Mouse (Mus musculus) myocyte (in vitro differentiated cells): Measurements from ENCODE around the gene Peli2. TPM values are rescaled to one million over a fixed set of nuclear protein-coding genes. Genes with fewer than 3 reads are reported as not detected.

Experiments
- H3K27me3 ChIP-seq: one replicate; pipeline ENCODE4 v1.6.1; 2011; ENCODE audit not compliant: control insufficient read depth, insufficient read depth, insufficient read length
- H3K36me3 ChIP-seq: one replicate; pipeline ENCODE4 v1.6.1; 2011; ENCODE audit not compliant: control insufficient read depth, insufficient read depth
- H3K4me2 ChIP-seq: one replicate; pipeline ENCODE4 v1.6.1; 2011; ENCODE audit warnings: low read depth, control low read depth
- H3K4me3 ChIP-seq: one replicate; pipeline ENCODE4 v1.5.1; 2011; ENCODE audit warnings: mild to moderate bottlenecking, control low read depth, moderate library complexity
- H3K79me2 ChIP-seq: one replicate; pipeline ENCODE4 v1.6.1; 2011; ENCODE audit not compliant: control insufficient read depth, insufficient read depth
- H3ac ChIP-seq: one replicate; pipeline ENCODE4 v1.6.1; 2011; ENCODE audit not compliant: control insufficient read depth, insufficient read length
- CEBPB ChIP-seq: IDR thresholded peaks from 2 replicates; pipeline ENCODE4 v1.6.1; 2011; ENCODE audit warnings: mild to moderate bottlenecking, moderate library complexity; ENCODE audit not compliant: poor library complexity, insufficient read depth, severe bottlenecking
- E2F4 ChIP-seq: IDR thresholded peaks from one replicate; pipeline ENCODE4 v1.6.1; 2011; ENCODE audit warnings: mild to moderate bottlenecking, control low read depth, moderate library complexity; ENCODE audit not compliant: insufficient read depth
- MAX ChIP-seq: IDR thresholded peaks from one replicate; pipeline ENCODE4 v1.6.1; 2011; ENCODE audit warnings: low read depth, mild to moderate bottlenecking, control low read depth
- MYOD1 ChIP-seq, 3 experiments: IDR thresholded peaks; one replicate each; pipeline ENCODE4 v1.6.1; 2011; ENCODE audit warnings: control low read depth in 2 of 3, low read depth in 2 of 3, mild to moderate bottlenecking in 2 of 3, moderate library complexity in 1 of 3; ENCODE audit not compliant: insufficient read length in 2 of 3, control insufficient read depth in 1 of 3
- MYOG ChIP-seq, 3 experiments: IDR thresholded peaks; one replicate each; pipeline ENCODE4 v1.6.1; 2011; ENCODE audit warnings: control low read depth in 2 of 3, low read depth in 2 of 3, mild to moderate bottlenecking in 2 of 3; ENCODE audit not compliant: insufficient read length in 2 of 3, control insufficient read depth in 1 of 3, insufficient read depth in 1 of 3
- POLR2A ChIP-seq: IDR thresholded peaks from one replicate; pipeline ENCODE4 v1.6.1; 2011; ENCODE audit warnings: low read depth, mild to moderate bottlenecking, control low read depth, moderate library complexity; ENCODE audit not compliant: insufficient read length
- POLR2AphosphoS2 ChIP-seq: IDR thresholded peaks from one replicate; pipeline ENCODE4 v1.6.1; 2011; ENCODE audit warnings: low read depth, control low read depth; ENCODE audit not compliant: insufficient read length
- REST ChIP-seq: IDR thresholded peaks from one replicate; pipeline ENCODE4 v1.6.1; 2011; ENCODE audit warnings: mild to moderate bottlenecking, control low read depth, moderate library complexity; ENCODE audit not compliant: insufficient read depth, insufficient read length
- SRF ChIP-seq: IDR thresholded peaks from one replicate; pipeline ENCODE4 v1.6.1; 2011; ENCODE audit warnings: low read depth; ENCODE audit not compliant: control insufficient read depth, insufficient read length
- TCF12 ChIP-seq: IDR thresholded peaks from one replicate; pipeline ENCODE4 v1.6.1; 2011; ENCODE audit warnings: mild to moderate bottlenecking, control low read depth; ENCODE audit not compliant: poor library complexity, insufficient read depth, severe bottlenecking
- TCF3 ChIP-seq: IDR thresholded peaks from one replicate; pipeline ENCODE4 v1.6.1; 2011; ENCODE audit warnings: low read depth, control low read depth; ENCODE audit not compliant: insufficient read length
- USF1 ChIP-seq: IDR thresholded peaks from one replicate; pipeline ENCODE4 v1.6.1; 2011; ENCODE audit warnings: low read depth, mild to moderate bottlenecking, control low read depth, moderate library complexity
- polyA plus RNA-seq: library from polyadenylated mRNA; unstranded; fragments of >200 nt; fragmentation: generic; extraction: Trizol; gene quantifications from one replicate; pipeline ENCODE4 v1.2.1, GENCODE M21; 2012; ENCODE audit warnings: missing spikeins

The Peli2 gene
- polyA plus RNA-seq, 1 experiment = 15.8 TPM

GRCm38 (mm10) chr14:48266710-48267109, 146.1 kb downstream of the Peli2 start:
- no peak overlapping the region for H3K4me3 ChIP-seq

DNA sequence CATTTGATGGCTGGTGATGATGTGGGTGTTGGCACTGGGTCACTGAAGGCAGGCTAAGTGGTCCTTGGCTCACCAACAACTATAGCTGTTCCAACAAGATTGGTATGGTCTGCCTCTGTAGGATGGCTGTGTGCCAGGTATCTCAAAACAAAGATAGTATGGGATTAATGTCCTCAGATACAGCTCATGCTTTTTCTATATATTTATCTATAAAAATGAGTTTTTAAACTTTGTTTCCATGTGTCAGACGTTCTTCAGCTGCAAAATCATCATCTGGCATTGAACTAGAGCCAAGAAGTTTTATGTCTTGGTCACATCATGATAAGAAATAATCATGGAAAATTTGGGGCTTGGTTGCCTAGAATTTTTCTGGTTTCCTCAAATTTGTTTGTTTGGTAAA, 157.7 kb downstream of the Peli2 start:
- peak overlapping the region; percentile 46 for H3K4me2 ChIP-seq
- no peak overlapping the region for H3K4me3 ChIP-seq
- H3K27me3 ChIP-seq = no peaks in the 10 kb centered on the region
- no peaks in the 10 kb centered on the region for H3K36me3 ChIP-seq
- no peak overlapping the region for H3ac ChIP-seq
- H3K79me2 ChIP-seq = no peaks in the 10 kb centered on the region
- no peak for TF ChIP-seq USF1
- TF ChIP-seq MYOD1 (IDR thresholded peaks at IDR 0.05; ENCODE audit: control insufficient read depth in 1 of 3, insufficient read length in 2 of 3, low read depth in 2 of 3) = no peak
- no peak for TF ChIP-seq POLR2AphosphoS2
- TF ChIP-seq REST = no peak
- no peak for TF ChIP-seq E2F4
- TF ChIP-seq MYOG (IDR thresholded peaks at IDR 0.05; ENCODE audit: control insufficient read depth in 1 of 3, insufficient read depth in 1 of 3, insufficient read length in 2 of 3, low read depth in 2 of 3) = no peak
- no peak for TF ChIP-seq SRF
- no peak for TF ChIP-seq MAX

More at GRCm38 (mm10) chr14:48266710-48267109, 146.1 kb downstream of the Peli2 start:
- Histone ChIP-seq H3K4me2 (no peak overlapping the region), H3K36me3 (no peaks in the 10 kb centered on the region), H3K79me2 (no peaks in the 10 kb centered on the region), H3ac (no peak overlapping the region), H3K27me3 (no peaks in the 10 kb centered on the region)
- no peak for TF ChIP-seq E2F4
- TF ChIP-seq POLR2A = no peak
- no peak for TF ChIP-seq CEBPB
- no peak for TF ChIP-seq REST
- peak; percentile 16 to 92 (median 89) for TF ChIP-seq MYOD1 (IDR thresholded peaks at IDR 0.05; ENCODE audit: control insufficient read depth in 1 of 3, insufficient read length in 2 of 3, low read depth in 2 of 3)
- TF ChIP-seq TCF12 = peak; percentile 77
- no peak for TF ChIP-seq USF1
- TF ChIP-seq MYOG (IDR thresholded peaks at IDR 0.05; ENCODE audit: control insufficient read depth in 1 of 3, insufficient read depth in 1 of 3, insufficient read length in 2 of 3, low read depth in 2 of 3) = peak; percentile 45 to 84 (median 63)
- TF ChIP-seq POLR2AphosphoS2 = no peak
- TF ChIP-seq SRF = no peak
- TF ChIP-seq MAX = no peak
- TF ChIP-seq TCF3 = peak; percentile 68

GRCm38 (mm10) chr14:48286949-48287348, 166.3 kb downstream of the Peli2 start:
- no peak overlapping the region for H3ac ChIP-seq
- no peaks in the 10 kb centered on the region for H3K36me3 ChIP-seq
- H3K4me3 ChIP-seq = no peak overlapping the region
- no peak overlapping the region for H3K4me2 ChIP-seq
- H3K79me2 ChIP-seq = no peaks in the 10 kb centered on the region
- TF ChIP-seq MYOD1 (IDR thresholded peaks at IDR 0.05; ENCODE audit: control insufficient read depth in 1 of 3, insufficient read length in 2 of 3, low read depth in 2 of 3) (no peak), MYOG (IDR thresholded peaks at IDR 0.05; ENCODE audit: control insufficient read depth in 1 of 3, insufficient read depth in 1 of 3, insufficient read length in 2 of 3, low read depth in 2 of 3) (no peak), TCF12 (no peak), SRF (no peak), TCF3 (no peak), POLR2AphosphoS2 (no peak), USF1 (no peak), REST (no peak), POLR2A (no peak), E2F4 (no peak), MAX (no peak), CEBPB (no peak)
- no peaks in the 10 kb centered on the region for H3K27me3 ChIP-seq

- TF ChIP-seq E2F4 = no peak
- no peak for TF ChIP-seq MYOD1 (IDR thresholded peaks at IDR 0.05; ENCODE audit: control insufficient read depth in 1 of 3, insufficient read length in 2 of 3, low read depth in 2 of 3)
- TF ChIP-seq POLR2AphosphoS2 = no peak
- no peak for TF ChIP-seq MYOG (IDR thresholded peaks at IDR 0.05; ENCODE audit: control insufficient read depth in 1 of 3, insufficient read depth in 1 of 3, insufficient read length in 2 of 3, low read depth in 2 of 3)
- no peak for TF ChIP-seq MAX
- TF ChIP-seq REST = no peak
- no peaks in the 10 kb centered on the region for H3K79me2 ChIP-seq
- no peak overlapping the region for H3ac ChIP-seq
- no peaks in the 10 kb centered on the region for H3K27me3 ChIP-seq
- H3K4me2 ChIP-seq = no peak overlapping the region
- H3K36me3 ChIP-seq = no peaks in the 10 kb centered on the region
- H3K4me3 ChIP-seq = no peak overlapping the region
Measured at GRCm38 (mm10) chr14:48287581-48287980, 167.0 kb downstream of the Peli2 start.

DNA sequence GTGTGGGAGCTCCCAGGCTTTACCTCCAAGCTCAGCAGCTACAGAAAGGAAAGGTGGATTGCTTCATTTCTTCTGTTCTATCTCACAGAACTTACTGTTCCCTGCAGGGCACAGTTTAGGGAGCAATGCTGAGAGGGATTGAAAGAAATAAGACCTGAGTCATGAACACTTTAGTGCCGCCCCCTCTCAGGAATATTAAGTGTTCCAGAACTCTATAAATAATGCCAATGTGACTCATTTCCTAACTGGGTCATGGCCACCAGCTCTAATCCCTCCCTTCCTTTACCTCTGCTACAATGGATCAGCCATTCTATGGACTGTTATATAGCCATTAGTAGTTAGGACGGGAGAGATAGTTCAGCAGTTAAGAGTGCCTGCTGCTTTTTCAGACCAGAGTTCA, 168.0 kb downstream of the Peli2 start:
- TF ChIP-seq REST (no peak), USF1 (no peak)

More for the DNA sequence above, 168.0 kb downstream of the Peli2 start:
- Histone ChIP-seq H3K27me3 (no peaks in the 10 kb centered on the region), H3K36me3 (no peaks in the 10 kb centered on the region), H3K79me2 (no peaks in the 10 kb centered on the region), H3K4me2 (peak overlapping the region; percentile 40), H3ac (no peak overlapping the region), H3K4me3 (no peak overlapping the region)
